Mouse (Mus musculus): ENCODE measurements at regions not wholly inside any gene's neighbourhood (a gene's known extent, or its start where the extent isn't known, plus 50 kb on each side); places are given as distances from the start of the nearest gene placed in this dataset. TPM values are rescaled to one million over a fixed set of nuclear protein-coding genes. Genes with fewer than 3 reads are reported as not detected.
A peak's percentile ranks its signal among the peaks of the same experiment; 100 is the strongest.

GRCm38 (mm10) chr6:137931318-137931717, 148.4 kb downstream of the Slc15a5 start:
- Histone ChIP-seq H3K4me2 (peak overlapping the region; percentile 53), H3K4me3 (ENCODE audit: low read depth, low read length) (peak overlapping the region; percentile 23)
- no peak for ATAC-seq (replicated peaks; ENCODE audit: insufficient number of reproducible peaks, low FRiP score, low TSS enrichment)

GRCm38 (mm10) chr6:137923364-137923763, 156.4 kb downstream of the Slc15a5 start:
- H3K4me1 ChIP-seq (ENCODE audit: control insufficient read depth, insufficient read depth, low read length): no peaks in the 10 kb centered on the region
- no peak overlapping the region for H3K27ac ChIP-seq (ENCODE audit: low read depth, low read length)
- WGBS (ENCODE audit: insufficient replicate concordance): 79% methylated on average over 4 of the region's 4 CpGs
- no peak overlapping the region for H3K4me2 ChIP-seq
- ATAC-seq (replicated peaks; ENCODE audit: insufficient number of reproducible peaks, low FRiP score, low TSS enrichment): no peak
- H3K27me3 ChIP-seq (ENCODE audit: control insufficient read depth, insufficient read depth, low read length): no peaks in the 10 kb centered on the region
- no peaks in the 10 kb centered on the region for H3K36me3 ChIP-seq (ENCODE audit: control insufficient read depth, insufficient read depth, low read length)
- no peak overlapping the region for H3K4me3 ChIP-seq (ENCODE audit: low read depth, low read length)
- no peak overlapping the region for H3K9ac ChIP-seq (ENCODE audit: low read depth, low read length)
- H3K9me3 ChIP-seq (replicated peaks; ENCODE audit: control insufficient read depth, low read length): no peaks in the 10 kb centered on the region

More at GRCm38 (mm10) chr6:137931318-137931717, 148.4 kb downstream of the Slc15a5 start:
- H3K36me3 ChIP-seq (ENCODE audit: control insufficient read depth, insufficient read depth, low read length): no peaks in the 10 kb centered on the region
- H3K4me1 ChIP-seq (ENCODE audit: control insufficient read depth, insufficient read depth, low read length): 0 out of 2 replicates have a peak, but pooled peaks cover 2% of the 10 kb centered on the region
- no peaks in the 10 kb centered on the region for H3K27me3 ChIP-seq (ENCODE audit: control insufficient read depth, insufficient read depth, low read length)
- H3K27ac ChIP-seq (ENCODE audit: low read depth, low read length): no peak overlapping the region
- WGBS (ENCODE audit: insufficient replicate concordance): 9% methylated on average over 7 of the region's 7 CpGs
- no peak overlapping the region for H3K9ac ChIP-seq (ENCODE audit: low read depth, low read length)
- H3K9me3 ChIP-seq (replicated peaks; ENCODE audit: control insufficient read depth, low read length): no peaks in the 10 kb centered on the region

GRCm38 (mm10) chr6:137918156-137918555, 161.6 kb downstream of the Slc15a5 start:
- H3K9ac ChIP-seq (ENCODE audit: low read depth, low read length): no peak overlapping the region
- no peak overlapping the region for H3K4me3 ChIP-seq (ENCODE audit: low read depth, low read length)
- no peaks in the 10 kb centered on the region for H3K9me3 ChIP-seq (replicated peaks; ENCODE audit: control insufficient read depth, low read length)
- H3K27me3 ChIP-seq (ENCODE audit: control insufficient read depth, insufficient read depth, low read length): no peaks in the 10 kb centered on the region
- WGBS (ENCODE audit: insufficient replicate concordance): 59% methylated on average over 4 of the region's 4 CpGs
- H3K4me2 ChIP-seq: no peak overlapping the region
- no peak for ATAC-seq (replicated peaks; ENCODE audit: insufficient number of reproducible peaks, low FRiP score, low TSS enrichment)
- no peak overlapping the region for H3K27ac ChIP-seq (ENCODE audit: low read depth, low read length)
- H3K36me3 ChIP-seq (ENCODE audit: control insufficient read depth, insufficient read depth, low read length): no peaks in the 10 kb centered on the region
- H3K4me1 ChIP-seq (ENCODE audit: control insufficient read depth, insufficient read depth, low read length): no peaks in the 10 kb centered on the region

- Histone ChIP-seq H3K27me3 (ENCODE audit: control insufficient read depth, insufficient read depth, low read length) (no peaks in the 10 kb centered on the region), H3K4me1 (ENCODE audit: control insufficient read depth, insufficient read depth, low read length) (no peaks in the 10 kb centered on the region), H3K36me3 (ENCODE audit: control insufficient read depth, insufficient read depth, low read length) (no peaks in the 10 kb centered on the region), H3K9me3 (replicated peaks; ENCODE audit: control insufficient read depth, low read length) (no peaks in the 10 kb centered on the region; the same call in 1 of the 2 replicates), H3K4me2 (no peak overlapping the region), H3K4me3 (ENCODE audit: low read depth, low read length) (no peak overlapping the region), H3K9ac (ENCODE audit: low read depth, low read length) (no peak overlapping the region), H3K27ac (ENCODE audit: low read depth, low read length) (no peak overlapping the region)
- WGBS (ENCODE audit: insufficient replicate concordance): 69% methylated on average over 4 of the region's 4 CpGs
- ATAC-seq (replicated peaks; ENCODE audit: insufficient number of reproducible peaks, low FRiP score, low TSS enrichment): no peak
These were observed 153.5 kb downstream of the Dera start for GRCm38 (mm10) chr6:137907836-137908235.

Small RNA genes in the stretch of these regions (microRNA-seq; reads per million reads assigned to microRNA genes)
- not detected for gene Gm24308 (ENCODE audit: borderline number of aligned reads)

Data from heart, embryonic 11.5 days (tissue).